In the genomic region with DNA sequence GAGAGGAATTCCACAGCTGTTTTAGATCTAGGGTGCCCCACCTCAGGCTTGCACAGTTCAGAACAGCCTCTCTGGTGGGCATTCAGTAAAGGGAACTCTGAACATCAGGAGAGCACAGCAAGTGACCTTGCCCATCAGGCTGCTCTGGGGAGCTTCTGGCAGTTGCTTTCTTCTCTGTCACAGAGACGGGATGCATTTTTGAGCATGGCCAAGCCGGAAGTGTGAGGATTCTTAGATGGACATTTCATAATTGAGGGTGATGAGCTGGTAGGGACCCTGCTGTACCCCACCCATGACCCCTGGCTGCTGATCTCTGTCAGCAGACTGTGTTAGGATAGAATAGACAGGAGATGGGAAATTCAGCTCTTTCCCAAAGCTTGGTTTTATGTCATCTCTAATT, we compare ENCODE assay signal across 26 mouse cellular contexts.
"Had no signal": no experiment of that assay in that cellular context is flagged by ENCODE, and none has a peak within 500 bp of the region (broad histone marks: within the 10 kb centered on the region; RNA-seq: fewer than 3 reads in every experiment).

No protein-coding gene starts in this region.

- H3K27ac ChIP-seq: gastrocnemius, adult 2 months; heart, embryonic 10.5 days; hindbrain, embryonic 10.5 days; hindbrain, embryonic 12.5 days; hindbrain, embryonic 14.5 days; intestine, embryonic 15.5 days; layer of hippocampus, adult 2 months; left cerebral cortex, adult 2 months; limb, embryonic 10.5 days; limb, embryonic 12.5 days; liver, embryonic 13.5 days had no signal

- DNase-seq: gastrocnemius, adult 2 months; gastrocnemius, postnatal 10 days; gastrocnemius, postnatal 25 days; heart, adult 18-20 months; heart, postnatal 10 days; heart, postnatal 4 days; kidney, adult 18-20 months; kidney, adult 8-10 months; kidney, postnatal 10 days; kidney, postnatal 25 days; kidney, postnatal 4 days; liver; liver, embryonic 13.5 days had no signal

- H3K9ac ChIP-seq: heart, embryonic 12.5 days; hindbrain, embryonic 12.5 days; hindbrain, embryonic 14.5 days; intestine, embryonic 15.5 days; limb, embryonic 12.5 days; liver, embryonic 13.5 days had no signal

- H3K36me3 ChIP-seq: heart, embryonic 10.5 days; heart, embryonic 12.5 days; hindbrain, embryonic 10.5 days; hindbrain, embryonic 12.5 days; intestine, embryonic 15.5 days; limb, embryonic 10.5 days; limb, embryonic 12.5 days; liver, embryonic 13.5 days had no signal

- H3K4me1 ChIP-seq: heart, embryonic 10.5 days; heart, embryonic 12.5 days; hindbrain, embryonic 12.5 days; intestine, embryonic 15.5 days; limb, embryonic 12.5 days; liver, embryonic 13.5 days had no signal

- ATAC-seq: inflammation-experienced regulatory T-cells, adult 6 months; intestine, embryonic 15.5 days; intestine, postnatal 0 days had no signal

- H3K27me3 ChIP-seq: heart, embryonic 12.5 days; hindbrain, embryonic 12.5 days; intestine, embryonic 15.5 days; liver, embryonic 13.5 days had no signal

- H3K4me3 ChIP-seq: gastrocnemius, adult 2 months; heart, embryonic 10.5 days; heart, embryonic 12.5 days; hindbrain, embryonic 10.5 days; hindbrain, embryonic 12.5 days; intestine, embryonic 15.5 days; layer of hippocampus, adult 2 months; left cerebral cortex, adult 2 months; limb, embryonic 10.5 days; limb, embryonic 12.5 days; liver, embryonic 13.5 days had no signal

- H3K9me3 ChIP-seq: heart, embryonic 10.5 days; heart, embryonic 12.5 days; hindbrain, embryonic 10.5 days; hindbrain, embryonic 12.5 days; intestine, embryonic 15.5 days; limb, embryonic 10.5 days; limb, embryonic 12.5 days; liver, embryonic 13.5 days had no signal

- H3K4me2 ChIP-seq: heart, embryonic 12.5 days; hindbrain, embryonic 12.5 days; hindbrain, embryonic 14.5 days; intestine, embryonic 15.5 days; limb, embryonic 12.5 days; liver, embryonic 11.5 days; liver, embryonic 13.5 days had no signal
